Mouse (Mus musculus) urinary bladder, postnatal 14 days (tissue): ENCODE measurements around the gene Olfr1262.

ENCODE experiments used
- DNase-seq: peaks from one replicate; pipeline ENCODE4 v3.0.0; 2021; ENCODE audit warnings: low spot score

Olfr1262 gene

GRCm38 (mm10) chr2:89999845-90000244 lies at the start of gene Olfr1262:
Olfr1262 (plus strand) TSS chr2:90000145.
- no peak for DNase-seq

GRCm38 (mm10) chr2:89974184-89974583 lies 25.8 kb upstream of the Olfr1262 start, which contains the start of gene Olfr1260:
Olfr1260 (plus strand) TSS chr2:89974340.
- no peak for DNase-seq

- DNase-seq: no peak
These were observed 22.2 kb upstream of the Olfr1262 start for GRCm38 (mm10) chr2:89977709-89978108.

DNA sequence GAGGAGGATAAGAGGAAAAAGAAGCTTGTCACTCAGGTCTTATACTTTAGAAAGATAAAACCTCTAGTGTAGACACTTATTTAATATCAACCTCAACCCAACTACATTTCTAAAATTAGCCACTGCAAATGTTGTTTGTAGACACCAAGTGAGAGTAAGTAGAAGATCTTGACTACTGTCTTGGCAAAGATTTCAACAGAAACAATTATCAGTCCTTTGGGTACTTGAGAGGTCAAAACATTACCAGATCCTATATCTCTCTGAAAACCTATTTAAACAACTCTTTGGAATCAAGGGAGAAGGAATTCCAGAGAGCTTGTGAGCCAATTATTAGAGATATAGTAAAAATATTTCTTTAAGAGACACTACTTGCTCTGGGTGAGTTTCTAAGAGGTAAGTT lies 9.0 kb upstream of the Olfr1262 start, which contains the start of gene Olfr1261:
TSS of gene Olfr1261 (plus strand) at position 301 of the 400 bp plus-strand sequence.
- DNase-seq: no peak

- no peak for DNase-seq
These were observed 11.9 kb downstream of the Olfr1262 start, which contains the start of gene Olfr1263 for GRCm38 (mm10) chr2:90011831-90012230. Olfr1263 (plus strand) TSS chr2:90012131.

DNA sequence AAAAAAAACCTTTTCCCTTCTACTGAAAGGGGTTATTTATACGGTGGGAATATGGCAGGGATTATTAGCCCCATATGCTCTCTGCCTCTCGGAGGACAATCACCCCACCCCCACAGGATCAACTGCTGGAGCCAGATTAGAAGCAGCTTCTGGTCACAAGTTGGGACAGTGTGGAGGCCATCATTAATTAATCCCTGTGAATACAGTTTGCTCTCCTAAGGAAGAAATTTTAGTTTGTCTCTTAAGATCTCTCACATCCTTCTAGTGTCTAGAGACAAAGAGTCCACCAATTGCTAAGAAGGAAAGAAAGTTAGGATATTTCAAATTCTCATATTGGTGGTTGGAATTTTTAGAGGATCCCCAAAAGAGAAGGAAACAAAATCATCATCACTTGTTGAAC lies 25.5 kb downstream of the Olfr1262 start, which contains the start of gene Olfr1264:
TSS of gene Olfr1264 (minus strand) at position 101 of the 400 bp plus-strand sequence.
- DNase-seq: no peak

DNA sequence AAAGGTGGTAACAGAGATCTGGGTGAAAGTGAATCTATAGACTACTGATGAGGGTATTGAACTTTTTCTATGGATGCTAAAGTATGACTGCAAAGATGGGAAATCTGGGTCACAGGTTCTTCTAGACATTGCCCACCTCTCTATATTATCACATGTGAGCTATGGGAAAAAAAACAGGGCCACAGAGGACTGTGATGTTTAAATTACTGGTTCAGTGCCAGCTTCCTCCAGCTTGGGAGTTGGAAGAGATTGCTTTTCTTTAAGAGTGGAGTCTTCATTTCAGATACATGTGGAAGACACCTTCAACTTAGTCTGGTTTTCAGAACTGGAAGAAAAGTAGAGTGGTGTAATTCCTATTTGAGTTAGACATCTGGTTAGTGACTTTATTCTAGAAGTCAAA lies 35.1 kb downstream of the Olfr1262 start, which contains the start of gene Olfr1265:
TSS of gene Olfr1265 (plus strand) at position 301 of the 400 bp plus-strand sequence.
- no peak for DNase-seq
